Mouse (Mus musculus) spleen, postnatal 36 days (tissue): ENCODE measurements around the gene Hoxb3.

Experiments
- DNase-seq, 2 experiments: peaks; one replicate each; pipeline ENCODE4 v3.0.0; 2022; ENCODE audit warnings: low spot score in 2 of 2, mixed read lengths in 1 of 2

Hoxb3 gene

GRCm38 (mm10) chr11:96351831-96352230, 28.7 kb downstream of the Hoxb3 start:
- no peak for DNase-seq

DNA sequence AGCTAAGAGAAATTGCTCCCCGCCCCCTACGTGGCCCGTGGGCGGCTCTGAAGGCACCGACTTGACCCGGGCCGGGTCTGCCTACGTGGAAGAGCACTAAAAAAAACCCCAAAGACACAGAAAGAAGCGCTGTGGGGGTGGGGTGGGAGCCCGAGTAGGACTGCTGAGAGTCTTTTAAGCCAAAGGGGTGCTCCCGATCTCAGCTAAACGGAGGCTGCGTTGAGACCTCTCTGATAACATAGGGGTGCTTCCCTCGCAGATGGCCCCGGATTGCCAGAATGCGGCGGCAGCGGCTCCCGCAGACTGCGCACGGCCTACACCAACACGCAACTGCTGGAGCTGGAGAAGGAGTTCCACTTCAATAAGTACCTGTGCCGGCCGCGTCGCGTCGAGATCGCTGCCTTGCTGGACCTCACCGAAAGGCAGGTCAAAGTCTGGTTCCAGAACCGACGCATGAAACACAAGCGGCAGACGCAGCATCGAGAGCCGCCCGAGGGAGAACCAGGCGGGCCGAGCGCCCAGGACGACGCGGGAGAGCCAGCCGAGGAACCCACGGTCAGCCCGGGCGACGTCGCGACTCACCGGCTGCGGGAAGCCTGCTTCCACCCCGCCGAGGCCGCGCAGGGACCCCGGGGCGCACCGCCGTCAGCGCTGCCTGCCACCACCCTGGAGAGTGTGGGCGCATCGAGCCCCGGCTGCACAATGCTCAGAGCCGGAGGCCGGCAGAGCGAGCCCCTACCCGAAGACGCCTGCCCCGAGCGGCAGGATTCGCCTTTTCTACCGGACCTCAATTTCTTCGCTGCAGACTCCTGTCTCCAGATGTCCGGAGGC, 29.8 kb downstream of the Hoxb3 start:
- no peak for DNase-seq

DNA sequence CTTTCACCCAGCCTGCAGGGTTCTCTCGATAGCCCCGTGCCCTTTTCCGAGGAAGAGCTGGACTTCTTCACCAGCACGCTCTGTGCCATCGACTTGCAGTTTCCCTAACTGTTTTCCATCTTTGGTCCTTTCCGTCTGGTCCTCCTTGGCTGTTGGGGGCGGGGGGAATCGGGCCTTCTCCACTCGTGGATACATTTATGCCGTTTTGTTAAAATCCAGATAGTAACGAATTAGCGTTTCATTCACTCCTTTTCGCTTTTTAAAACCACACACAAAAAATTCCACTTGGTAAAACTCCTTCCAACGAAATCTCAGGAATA, 30.4 kb downstream of the Hoxb3 start:
- no peak for DNase-seq

- no peak for DNase-seq
Measured at GRCm38 (mm10) chr11:96353939-96354338, 30.8 kb downstream of the Hoxb3 start.

DNA sequence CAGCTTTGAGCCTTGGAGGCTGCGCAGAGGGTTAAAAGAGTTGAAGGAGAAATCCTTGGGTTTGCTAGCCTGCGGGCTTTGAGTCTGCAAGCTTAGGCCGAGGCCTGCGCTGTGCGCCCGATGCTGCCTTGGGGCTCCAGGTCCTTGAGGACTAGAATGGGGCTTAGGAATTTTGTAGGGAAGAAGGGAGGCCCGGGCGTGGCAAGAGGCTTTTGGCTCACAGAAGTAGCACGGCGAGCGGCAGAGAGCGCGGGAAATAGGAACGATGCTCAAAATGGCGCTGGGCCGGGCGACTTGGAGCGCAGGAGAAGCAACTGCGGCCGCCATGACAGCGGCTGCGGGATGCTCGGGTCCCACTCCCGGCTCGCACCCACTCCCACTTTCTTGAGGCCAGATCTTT, 31.2 kb downstream of the Hoxb3 start:
- DNase-seq, result no peak

DNA sequence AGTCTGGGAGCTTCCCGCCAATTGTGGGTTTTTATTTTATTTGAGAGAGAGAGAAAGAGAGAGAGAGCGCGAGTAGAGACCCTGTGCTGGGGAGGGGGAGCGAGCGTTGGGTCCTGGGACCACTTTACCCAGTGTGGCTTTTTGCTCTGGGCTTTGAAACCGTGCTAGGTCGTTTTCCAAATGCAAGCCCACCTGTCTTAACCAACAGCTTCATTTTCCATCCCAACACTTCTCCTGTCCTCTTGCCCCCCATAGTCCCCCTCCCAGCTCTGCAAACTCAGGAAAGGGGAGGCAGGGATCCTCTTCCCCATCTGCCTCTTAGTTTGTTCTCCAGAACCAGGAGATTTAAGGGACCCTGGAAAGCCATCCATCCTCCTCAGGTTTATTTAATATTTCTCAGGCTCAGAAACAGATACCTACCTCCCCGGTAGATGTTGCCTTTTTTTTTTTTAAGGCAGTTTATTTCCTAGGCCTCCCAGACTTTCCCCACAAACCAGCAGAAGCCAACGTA, 31.7 kb downstream of the Hoxb3 start:
- no peak for DNase-seq

- no peak for DNase-seq
Measured at GRCm38 (mm10) chr11:96363807-96364206, 40.7 kb downstream of the Hoxb3 start.

DNA sequence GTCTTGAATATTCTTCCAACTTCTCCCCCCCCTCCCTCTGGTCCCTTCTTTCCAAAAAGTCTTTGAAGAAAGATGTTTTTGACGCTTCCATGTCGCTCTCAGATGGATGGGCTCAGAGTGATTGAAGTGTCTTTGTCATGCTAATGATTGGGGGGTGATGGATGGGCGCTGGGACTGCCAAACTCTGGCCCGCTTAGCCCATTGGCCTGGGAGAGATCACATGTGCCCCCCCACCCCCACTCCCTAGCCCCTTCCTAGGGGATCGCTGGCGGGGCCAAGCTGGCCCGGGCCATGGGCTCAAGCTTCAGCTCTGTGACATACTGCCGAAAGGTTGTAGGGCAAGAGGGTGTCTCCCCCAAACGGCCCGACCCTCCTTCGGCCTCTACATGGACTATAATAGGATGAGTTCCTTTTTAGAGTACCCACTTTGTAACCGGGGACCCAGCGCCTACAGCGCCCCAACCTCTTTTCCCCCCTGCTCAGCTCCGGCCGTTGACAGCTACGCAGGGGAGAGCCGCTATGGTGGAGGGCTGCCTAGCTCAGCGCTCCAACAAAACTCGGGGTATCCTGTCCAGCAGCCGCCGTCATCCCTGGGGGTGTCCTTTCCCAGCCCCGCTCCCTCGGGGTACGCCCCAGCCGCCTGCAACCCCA, 42.4 kb downstream of the Hoxb3 start, which contains the start of gene Hoxb1:
Gene Hoxb1 (plus strand): TSS at position 312 of the 651 bp plus-strand sequence.
- DNase-seq, result no peak

GRCm38 (mm10) chr11:96366092-96367041, 43.2 kb downstream of the Hoxb3 start:
- DNase-seq, result no peak

DNA sequence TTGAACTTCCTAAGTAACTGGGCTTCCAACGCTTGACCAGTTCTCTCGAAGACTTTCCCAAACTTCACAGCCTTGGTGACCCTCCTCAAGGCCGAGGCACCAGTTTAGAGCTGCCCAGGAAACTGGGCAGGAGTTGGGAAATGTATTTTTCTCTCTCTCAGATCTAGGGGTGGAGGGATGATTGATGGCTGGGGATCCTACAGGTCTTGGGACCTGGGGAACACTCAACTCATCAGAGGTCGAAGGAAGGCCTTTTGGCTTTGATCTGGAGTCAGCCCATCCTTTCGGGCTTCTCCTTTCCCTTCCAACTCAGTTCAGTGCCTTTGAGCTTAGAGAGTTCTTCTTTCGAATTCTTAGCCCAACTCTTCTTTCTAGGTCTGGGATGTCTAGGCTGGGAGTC, 44.0 kb downstream of the Hoxb3 start:
- DNase-seq, result no peak

GRCm38 (mm10) chr11:96368686-96369085, 45.6 kb downstream of the Hoxb3 start:
- no peak for DNase-seq

GRCm38 (mm10) chr11:96369140-96369539, 46.0 kb downstream of the Hoxb3 start:
- DNase-seq, result no peak

- DNase-seq, result no peak
Measured at GRCm38 (mm10) chr11:96371726-96372125, 48.6 kb downstream of the Hoxb3 start.

GRCm38 (mm10) chr11:96372519-96372918, 49.4 kb downstream of the Hoxb3 start:
- DNase-seq, result no peak

- no peak for DNase-seq
Measured at GRCm38 (mm10) chr11:96374810-96375209, 51.7 kb downstream of the Hoxb3 start.

DNA sequence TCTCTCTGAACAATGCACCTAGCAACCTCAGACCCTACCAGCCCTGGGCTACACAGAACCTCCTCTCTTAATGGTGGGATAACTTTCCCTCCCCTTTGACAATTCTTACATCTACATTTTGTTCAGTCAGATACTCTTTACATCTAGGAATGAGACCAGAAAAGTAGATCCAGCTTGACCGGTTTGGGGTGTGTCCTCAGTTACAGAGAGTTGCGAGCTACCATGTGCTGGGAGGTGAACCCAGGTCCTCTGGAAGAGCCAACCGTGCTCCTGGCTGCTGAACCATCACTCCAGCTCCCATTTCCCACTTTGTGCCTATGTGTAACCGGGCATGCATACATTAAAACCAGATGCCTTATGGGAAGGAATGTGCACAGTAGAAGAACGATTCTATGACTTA, 60.3 kb downstream of the Hoxb3 start:
- DNase-seq, result no peak

DNA sequence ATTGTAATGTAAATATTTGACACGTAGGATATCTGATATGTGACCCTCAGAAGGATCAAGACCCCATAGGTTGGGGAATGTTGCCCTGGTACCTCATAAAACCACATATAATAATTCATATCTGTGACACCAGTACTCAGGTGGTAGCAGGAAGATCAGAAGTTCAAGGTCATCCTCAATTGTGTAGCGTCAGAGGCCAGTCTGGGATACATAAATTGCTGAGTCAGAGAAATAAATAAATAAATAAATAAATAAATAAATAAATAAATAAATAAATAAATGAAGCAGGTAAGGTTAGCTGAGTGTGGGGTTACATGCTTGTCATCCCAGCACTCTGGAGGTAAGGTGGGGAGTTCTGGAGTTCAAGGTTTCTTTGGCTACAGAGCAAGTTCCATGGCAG, 64.5 kb downstream of the Hoxb3 start:
- DNase-seq, result no peak

DNA sequence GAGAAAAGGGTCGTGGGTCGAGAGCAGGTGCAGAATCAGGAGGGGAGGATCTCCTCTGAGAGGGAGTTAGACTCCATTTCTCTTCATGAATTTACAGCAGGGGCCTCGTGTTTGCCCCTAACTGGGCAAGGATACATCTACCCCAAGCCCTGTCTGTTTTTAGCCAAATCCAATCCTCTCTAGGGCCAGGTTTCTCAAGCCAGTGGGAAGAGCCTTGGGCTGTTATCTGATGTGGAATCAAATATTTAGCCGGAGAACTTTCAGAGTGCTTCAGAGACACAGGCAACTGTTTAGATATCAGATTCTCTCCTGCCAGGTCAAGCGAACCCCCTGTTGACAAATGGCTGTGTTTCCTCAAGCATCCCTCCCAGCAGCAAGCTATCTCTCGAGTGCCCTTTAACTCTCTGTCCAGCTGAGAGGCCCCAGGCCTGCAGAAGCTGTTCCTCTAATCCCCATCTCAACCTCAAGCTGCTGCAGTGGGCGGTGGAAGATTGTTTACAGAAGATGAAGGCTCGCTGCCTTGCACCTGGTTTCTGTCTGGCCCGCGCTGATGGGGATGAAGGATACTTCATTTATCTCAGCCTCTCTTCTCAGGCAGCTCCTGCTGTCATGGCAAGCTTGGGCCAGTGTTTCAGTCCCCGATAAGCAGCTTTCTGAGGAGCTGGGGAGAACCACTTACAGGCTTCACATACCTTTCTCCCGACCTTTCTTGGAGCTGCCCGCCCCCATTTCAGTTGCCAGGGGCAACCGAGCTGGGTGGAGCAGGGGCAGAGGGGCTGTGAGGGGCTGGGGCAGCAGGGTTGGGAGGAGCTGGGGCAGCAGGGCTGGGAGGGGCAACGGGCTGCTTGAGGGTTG, 73.9 kb downstream of the Hoxb3 start:
- no peak for DNase-seq
